Mouse (Mus musculus) lung, postnatal 0 days (tissue): Measurements from ENCODE around the gene Mlst8. TPM values are rescaled to one million over a fixed set of nuclear protein-coding genes. Genes with fewer than 3 reads are reported as not detected.

ENCODE experiments used
- ATAC-seq: fragments of 200-750 bp; cut with Nextera tagmentation; 2 replicates; pipeline ENCODE4 v1.8.0; 2017; ENCODE audit warnings: moderate library complexity
- DNase-seq: peaks from one replicate; pipeline ENCODE4 v3.0.0-alpha.2; 2016; ENCODE audit warnings: low spot score
- H3K27ac ChIP-seq: fragments of 300-500 bp; sonication (generic); 2 replicates; pipeline ENCODE4 v1.5.1; 2014; ENCODE audit warnings: antibody characterized with exemption, mild to moderate bottlenecking, low read length, mixed read lengths
- H3K27me3 ChIP-seq: fragments of 300-500 bp; sonication (generic); replicated peaks from 2 replicates; pipeline ENCODE4 v1.6.1; 2014; ENCODE audit warnings: low read length, mixed read lengths; ENCODE audit not compliant: insufficient read depth
- H3K36me3 ChIP-seq: fragments of 300-500 bp; sonication (generic); 2 replicates; pipeline ENCODE4 v1.6.1; 2014; ENCODE audit warnings: low read length, mixed read lengths; ENCODE audit not compliant: insufficient read depth
- H3K4me1 ChIP-seq: fragments of 300-500 bp; sonication (generic); 2 replicates; pipeline ENCODE4 v1.6.1; 2014; ENCODE audit warnings: antibody characterized with exemption, low read depth, low read length, mixed read lengths; ENCODE audit not compliant: insufficient read depth
- H3K4me2 ChIP-seq: fragments of 300-500 bp; sonication (generic); replicated peaks from 2 replicates; pipeline ENCODE4 v1.6.1; 2014; ENCODE audit warnings: low read depth, mild to moderate bottlenecking, low read length, moderate library complexity, mixed read lengths
- H3K4me3 ChIP-seq: fragments of 300-500 bp; sonication (generic); 2 replicates; pipeline ENCODE4 v1.5.1; 2014; ENCODE audit warnings: low read depth, low read length
- H3K9ac ChIP-seq: fragments of 300-500 bp; sonication (generic); replicated peaks from 2 replicates; pipeline ENCODE4 v1.6.1; 2014; ENCODE audit warnings: low read depth, mild to moderate bottlenecking
- H3K9me3 ChIP-seq: fragments of 300-500 bp; sonication (generic); 2 replicates; pipeline ENCODE4 v1.6.1; 2016; ENCODE audit warnings: low read length, mixed read lengths
- CTCF ChIP-seq: IDR thresholded peaks from 2 replicates; pipeline ENCODE4 v1.5.1; 2016; ENCODE audit warnings: antibody characterized with exemption, mild to moderate bottlenecking
- EP300 ChIP-seq: IDR thresholded peaks from 2 replicates; pipeline ENCODE4 v1.6.1; 2016; ENCODE audit warnings: antibody characterized with exemption, mild to moderate bottlenecking, control low read depth
- WGBS: fragments of 180-500 bp; shearing (Covaris S2); extraction: QIAGEN DNeasy Blood & Tissue Kit; methylation state at CpG from one replicate; pipeline ENCODE4 v1.1.7; 2014; 5-methylcytosine and 5-hydroxymethylcytosine counted together
- polyA plus RNA-seq: library from polyadenylated mRNA; unstranded; fragments of >200 nt; fragmentation: Nextera tagmentation; extraction: Ambion mirVana; gene quantifications from 2 replicates; pipeline ENCODE4 v1.2.1, GENCODE M21; 2015

Mlst8 gene
- polyA plus RNA-seq, 1 experiment from 2014 or later: 14.4 TPM

DNA sequence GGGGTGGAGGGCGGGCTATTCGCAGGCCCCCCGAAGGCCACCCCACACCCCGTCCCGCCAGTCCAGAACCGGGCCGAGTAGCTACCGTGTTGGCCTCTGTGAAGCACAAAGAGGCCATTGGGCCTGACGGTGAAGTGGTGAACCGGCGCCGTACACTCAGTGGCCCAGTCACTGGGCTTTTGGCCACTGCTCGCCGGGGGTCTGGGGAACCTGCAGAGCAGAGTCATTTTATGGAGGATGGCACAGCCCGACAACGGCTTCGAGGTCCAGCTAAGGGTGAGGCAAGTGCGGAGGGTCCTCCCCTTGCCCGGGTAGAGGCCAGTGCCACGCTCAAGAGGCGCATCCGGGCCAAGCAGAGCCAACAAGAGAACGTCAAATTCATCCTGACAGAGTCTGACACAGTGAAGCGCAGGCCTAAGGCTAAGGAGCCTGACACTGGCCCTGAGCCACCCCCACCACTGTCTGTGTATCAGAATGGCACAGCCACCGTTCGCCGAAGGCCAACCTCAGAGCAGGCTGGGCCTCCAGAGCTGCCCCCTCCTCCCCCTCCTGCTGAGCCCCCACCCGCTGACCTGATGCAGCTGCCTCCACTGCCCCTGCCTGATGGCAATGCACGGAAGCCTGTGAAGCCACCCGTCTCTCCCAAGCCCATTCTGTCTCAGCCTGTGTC, 26.5 kb upstream of the Mlst8 start:
- no peaks in the 10 kb centered on the region for H3K27me3 ChIP-seq
- H3K36me3 ChIP-seq: peaks cover 23% of the 10 kb centered on the region
- TF ChIP-seq CTCF (no peak), EP300 (no peak)
- no peak overlapping the region for H3K4me3 ChIP-seq
- no peak overlapping the region for H3K9ac ChIP-seq
- ATAC-seq: no peak; the same call in 1 of the 2 replicates
- WGBS: 92% methylated on average over 29 of the region's 30 CpGs
- DNase-seq: no peak
- H3K4me2 ChIP-seq: no peak overlapping the region
- no peak overlapping the region for H3K27ac ChIP-seq
- no peaks in the 10 kb centered on the region for H3K4me1 ChIP-seq
- no peaks in the 10 kb centered on the region for H3K9me3 ChIP-seq

- TF ChIP-seq CTCF (no peak), EP300 (no peak)
- no peaks in the 10 kb centered on the region for H3K9me3 ChIP-seq
- no peak overlapping the region for H3K27ac ChIP-seq
- no peak overlapping the region for H3K4me2 ChIP-seq
- no peaks in the 10 kb centered on the region for H3K4me1 ChIP-seq
- no peak for ATAC-seq
- no peaks in the 10 kb centered on the region for H3K27me3 ChIP-seq
- peaks cover 11% of the 10 kb centered on the region for H3K36me3 ChIP-seq
- 81% methylated on average over 10 of the region's 10 CpGs for WGBS
- H3K4me3 ChIP-seq: no peak overlapping the region
- no peak for DNase-seq
- H3K9ac ChIP-seq: no peak overlapping the region
Observed at GRCm38 (mm10) chr17:24504085-24504484, 25.2 kb upstream of the Mlst8 start.

GRCm38 (mm10) chr17:24502208-24502607, 23.3 kb upstream of the Mlst8 start:
- H3K27me3 ChIP-seq: no peaks in the 10 kb centered on the region

GRCm38 (mm10) chr17:24496026-24496425, 17.1 kb upstream of the Mlst8 start:
- ATAC-seq (no peak), DNase-seq (no peak)
- no peaks in the 10 kb centered on the region for H3K27me3 ChIP-seq
- no peaks in the 10 kb centered on the region for H3K9me3 ChIP-seq
- H3K36me3 ChIP-seq: no peaks in the 10 kb centered on the region
- no peaks in the 10 kb centered on the region for H3K4me1 ChIP-seq
- H3K9ac ChIP-seq: no peak overlapping the region
- no peak overlapping the region for H3K27ac ChIP-seq
- no peak overlapping the region for H3K4me3 ChIP-seq
- WGBS: 75% methylated on average over 1 of the region's 1 CpGs
- H3K4me2 ChIP-seq: no peak overlapping the region
- TF ChIP-seq CTCF (no peak), EP300 (no peak)

More at GRCm38 (mm10) chr17:24502208-24502607, 23.3 kb upstream of the Mlst8 start:
- TF ChIP-seq EP300 (no peak), CTCF (peak; percentile 52)
- Histone ChIP-seq H3K27ac (no peak overlapping the region), H3K4me3 (no peak overlapping the region), H3K9me3 (no peaks in the 10 kb centered on the region), H3K9ac (no peak overlapping the region), H3K4me2 (no peak overlapping the region), H3K4me1 (no peaks in the 10 kb centered on the region), H3K36me3 (no peaks in the 10 kb centered on the region)
- no peak for ATAC-seq
- DNase-seq: no peak
- 37% methylated on average over 11 of the region's 11 CpGs for WGBS

DNA sequence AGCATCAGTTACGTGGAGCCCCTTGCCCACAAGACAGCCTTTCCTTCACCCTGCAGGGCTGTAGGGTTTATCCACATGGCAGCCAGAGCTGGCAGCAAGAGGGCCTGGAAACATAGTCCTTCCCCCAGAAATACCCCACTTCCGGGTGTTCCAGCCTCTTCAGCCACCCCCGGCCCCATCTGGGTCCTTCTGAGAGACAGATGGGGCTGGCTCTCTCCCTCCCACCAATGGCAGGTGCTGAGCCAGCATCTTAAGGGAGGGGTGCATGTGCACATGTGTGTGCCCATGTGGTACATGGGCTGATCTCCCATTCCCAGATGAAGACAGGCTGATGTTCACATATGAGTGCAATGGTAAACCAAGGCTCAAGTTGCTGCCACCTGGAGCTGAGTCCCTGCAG, 16.6 kb upstream of the Mlst8 start:
- DNase-seq (no peak), ATAC-seq (no peak)
- Histone ChIP-seq H3K4me2 (no peak overlapping the region), H3K9me3 (no peaks in the 10 kb centered on the region), H3K4me1 (no peaks in the 10 kb centered on the region), H3K4me3 (no peak overlapping the region), H3K36me3 (no peaks in the 10 kb centered on the region), H3K27me3 (no peaks in the 10 kb centered on the region), H3K27ac (no peak overlapping the region), H3K9ac (no peak overlapping the region)
- TF ChIP-seq EP300: no peak
- no peak for TF ChIP-seq CTCF
- 65% methylated on average over 3 of the region's 3 CpGs for WGBS

GRCm38 (mm10) chr17:24494627-24495335, 15.9 kb upstream of the Mlst8 start:
- Histone ChIP-seq H3K4me3 (no peak overlapping the region), H3K36me3 (no peaks in the 10 kb centered on the region), H3K9me3 (no peaks in the 10 kb centered on the region), H3K4me1 (no peaks in the 10 kb centered on the region), H3K27ac (no peak overlapping the region), H3K4me2 (no peak overlapping the region), H3K27me3 (no peaks in the 10 kb centered on the region), H3K9ac (no peak overlapping the region)
- WGBS: 40% methylated on average over 2 of the region's 2 CpGs
- peak; percentile 74 for DNase-seq
- ATAC-seq: 0 out of 2 replicates have a peak, but pooled peaks have one; percentile 53
- no peak for TF ChIP-seq EP300
- peak; percentile 81 for TF ChIP-seq CTCF
